Mouse (Mus musculus): ENCODE measurements at regions not wholly inside any gene's neighbourhood (a gene's known extent, or its start where the extent isn't known, plus 50 kb on each side); places are given as distances from the start of the nearest gene placed in this dataset.

DNA sequence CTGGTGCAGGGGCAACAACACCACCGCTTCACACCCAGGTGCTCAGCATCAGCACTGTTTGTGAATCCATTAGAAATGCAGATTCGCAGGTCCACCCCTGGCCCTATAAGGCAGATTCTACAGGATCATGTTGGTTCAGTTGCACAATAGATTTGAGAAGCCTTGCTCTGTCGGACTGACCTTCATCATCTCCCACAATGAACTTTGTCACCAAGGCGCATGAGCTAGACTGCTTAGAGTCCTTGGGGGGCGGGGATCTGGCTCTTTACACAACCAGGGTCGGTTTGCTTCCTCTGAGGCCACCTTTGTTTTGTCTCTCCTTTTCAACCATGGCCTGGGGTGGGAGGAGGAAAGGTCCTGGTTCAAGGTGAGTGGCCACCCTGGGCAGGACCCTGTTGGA is 209.7 kb downstream of the Igsf11 start:
- no peak for ATAC-seq (replicated peaks; ENCODE audit: poor library complexity)

DNA sequence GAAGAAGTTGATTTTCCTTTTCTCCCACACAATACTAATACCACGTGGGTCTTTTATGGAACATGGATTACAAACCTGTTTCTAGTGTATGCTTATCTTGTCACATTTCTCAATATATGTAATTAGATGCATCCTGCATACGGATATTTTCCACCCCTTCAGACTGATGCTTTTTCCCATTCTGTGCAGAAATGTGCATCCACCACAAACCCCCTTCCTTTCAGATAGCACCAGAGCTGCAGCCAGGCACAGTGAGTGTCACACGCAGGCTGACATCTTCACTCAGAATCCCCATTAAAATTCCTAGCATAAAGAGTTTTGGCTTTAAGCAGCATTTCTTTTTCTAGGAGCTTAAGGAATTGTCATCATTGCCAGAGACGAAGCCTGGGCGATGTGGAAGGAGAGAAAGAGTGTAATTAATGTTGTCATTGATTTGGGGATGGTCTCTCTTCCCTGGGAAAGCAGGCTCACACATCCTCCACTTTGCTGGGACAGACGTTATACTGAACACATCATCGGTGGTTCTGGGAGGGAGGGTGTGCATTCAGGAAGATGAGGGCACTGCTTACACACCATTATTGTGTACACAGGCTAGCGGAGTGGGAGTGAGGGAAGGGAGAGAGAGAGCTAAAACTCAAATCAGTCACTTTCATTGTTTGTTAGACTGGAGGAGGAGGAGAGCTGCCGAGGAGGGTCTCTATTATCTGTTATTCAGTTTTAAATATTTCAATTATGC is 211.1 kb downstream of the Igsf11 start:
- ATAC-seq (replicated peaks; ENCODE audit: poor library complexity) = no peak

DNA sequence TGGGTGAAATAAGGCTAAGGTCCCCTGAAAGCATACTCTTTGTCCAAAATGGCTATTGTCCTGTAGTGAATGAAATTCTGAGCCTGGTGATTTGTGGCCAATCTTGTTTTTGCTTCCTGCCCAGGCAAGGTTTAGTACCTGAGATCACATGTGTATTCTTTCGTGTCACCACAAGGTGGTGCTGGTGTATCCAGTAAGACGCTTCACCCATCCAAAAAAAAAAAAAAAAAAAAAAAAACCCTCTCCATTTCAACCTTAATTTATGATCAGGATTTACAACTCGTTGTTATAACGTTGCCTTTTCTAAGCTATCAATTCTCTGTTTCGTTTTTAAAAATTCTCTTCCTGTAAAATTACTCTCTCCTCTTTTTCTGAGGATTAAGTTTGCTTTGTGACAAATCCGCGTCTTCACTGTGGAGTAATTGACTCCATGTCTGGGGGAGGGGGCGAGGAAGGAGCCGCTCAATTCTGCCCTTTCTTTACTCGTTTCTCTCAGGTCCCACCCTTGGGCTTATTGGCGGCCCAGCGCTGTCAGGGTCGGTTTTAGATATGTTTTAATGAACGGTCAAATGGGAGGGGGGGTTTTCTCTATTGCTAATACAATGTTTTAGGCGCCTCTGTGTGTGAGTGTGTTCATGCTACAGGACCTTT is 217.0 kb downstream of the Igsf11 start:
- peak; percentile 78 for ATAC-seq (replicated peaks; ENCODE audit: poor library complexity)

DNA sequence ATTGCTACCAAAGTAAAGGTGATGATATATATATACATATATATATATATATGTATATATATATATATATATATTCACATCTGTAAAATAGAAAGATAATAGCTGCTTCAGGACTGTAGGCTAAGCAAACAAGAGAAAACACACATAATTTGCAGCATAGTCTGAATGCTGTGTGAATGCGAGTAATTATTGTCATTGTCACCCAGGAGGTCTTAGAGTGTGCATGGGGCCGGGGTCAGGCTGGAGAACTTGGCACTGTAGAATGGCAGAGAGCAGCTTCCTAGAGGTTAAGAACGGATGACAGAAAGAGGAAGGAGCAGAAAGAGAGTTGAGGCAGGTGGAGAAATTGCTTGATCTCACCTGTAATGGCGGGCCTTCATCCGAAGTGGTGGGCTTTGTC is 217.6 kb downstream of the Igsf11 start:
- ATAC-seq (replicated peaks; ENCODE audit: poor library complexity) = no peak

DNA sequence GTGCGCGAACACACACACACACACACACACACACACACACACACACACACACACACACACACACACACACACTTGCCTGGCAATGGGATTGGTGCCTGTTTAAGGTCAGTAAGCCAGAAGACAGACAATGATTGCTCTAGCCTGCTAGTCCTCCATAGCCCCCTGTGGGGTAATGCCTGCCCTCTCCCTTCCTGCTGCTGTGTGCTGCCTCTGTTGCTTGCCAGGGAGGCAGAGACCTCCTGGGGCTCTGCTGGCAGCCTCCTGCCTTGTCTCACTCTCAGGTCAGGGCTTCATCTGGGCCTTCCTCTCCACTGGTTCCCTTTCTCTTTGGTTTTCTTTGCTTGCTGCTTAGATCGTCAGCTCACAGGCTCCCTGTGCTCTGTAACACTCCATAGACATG is 225.6 kb downstream of the Igsf11 start:
- ATAC-seq (replicated peaks; ENCODE audit: poor library complexity) = no peak

DNA sequence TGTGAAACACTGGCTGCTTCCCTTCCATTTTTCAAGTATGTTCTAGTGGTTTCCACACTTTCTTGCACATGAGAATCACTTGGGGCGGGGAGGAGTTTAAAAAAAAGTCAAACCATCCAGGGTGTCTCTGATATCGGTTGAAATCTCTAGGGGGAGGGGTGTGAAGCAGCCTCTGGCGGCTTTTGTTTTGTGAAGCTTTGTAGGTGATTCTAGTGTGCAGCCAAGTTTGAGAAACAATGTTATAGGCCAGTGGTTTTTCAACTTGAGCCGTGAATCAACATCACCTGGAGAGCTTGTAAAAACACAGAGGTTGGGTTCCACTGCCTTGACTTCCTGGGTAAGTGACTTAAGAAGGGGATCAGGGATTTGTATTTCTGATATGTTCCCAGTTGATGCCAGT is 227.3 kb downstream of the Igsf11 start:
- ATAC-seq (replicated peaks; ENCODE audit: poor library complexity) = no peak

DNA sequence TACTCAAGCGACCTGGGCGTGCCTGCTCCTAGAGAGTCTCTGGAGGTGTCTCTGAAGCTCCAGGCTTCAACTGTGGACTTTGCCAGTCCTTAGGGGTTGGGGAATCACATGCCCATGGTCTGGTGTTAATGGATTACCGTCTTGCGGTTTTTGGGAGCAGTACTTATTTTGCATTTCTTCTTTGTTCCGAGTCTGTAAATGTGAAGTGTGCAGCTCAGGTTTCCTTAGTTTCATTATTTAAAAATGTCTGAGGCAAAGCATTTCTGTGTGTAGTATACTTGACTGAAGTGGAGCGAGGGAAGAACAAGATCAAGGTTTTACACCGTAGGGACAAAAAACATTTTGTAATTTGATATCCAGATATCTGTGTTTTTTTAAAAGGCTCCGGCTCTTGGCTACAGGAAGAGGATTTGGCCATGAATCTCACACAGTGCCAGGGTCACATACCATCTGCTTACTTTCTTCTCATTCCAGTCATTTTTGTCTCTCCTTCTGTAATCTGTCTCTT is 231.0 kb downstream of the Igsf11 start:
- ATAC-seq (replicated peaks; ENCODE audit: poor library complexity) = no peak

DNA sequence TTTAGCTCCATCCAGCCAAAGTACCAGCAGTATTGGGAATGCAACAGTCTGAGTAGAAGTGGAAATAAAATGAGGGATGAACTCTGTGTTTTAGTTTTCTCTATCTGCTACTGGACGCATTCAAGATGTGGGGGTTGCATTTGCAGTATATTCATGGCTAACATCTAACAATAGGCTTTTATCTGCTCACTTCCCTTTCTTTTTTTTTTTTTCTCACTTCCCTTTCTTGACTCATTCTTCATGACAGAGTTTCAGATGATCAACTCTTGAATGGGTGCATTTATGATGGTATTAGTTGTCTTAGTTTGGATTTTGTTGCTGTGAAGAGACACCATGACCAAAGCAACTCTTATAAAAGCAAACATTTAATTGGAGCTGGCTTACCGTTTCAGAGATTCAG is 240.0 kb downstream of the Igsf11 start:
- no peak for ATAC-seq (replicated peaks; ENCODE audit: poor library complexity)

DNA sequence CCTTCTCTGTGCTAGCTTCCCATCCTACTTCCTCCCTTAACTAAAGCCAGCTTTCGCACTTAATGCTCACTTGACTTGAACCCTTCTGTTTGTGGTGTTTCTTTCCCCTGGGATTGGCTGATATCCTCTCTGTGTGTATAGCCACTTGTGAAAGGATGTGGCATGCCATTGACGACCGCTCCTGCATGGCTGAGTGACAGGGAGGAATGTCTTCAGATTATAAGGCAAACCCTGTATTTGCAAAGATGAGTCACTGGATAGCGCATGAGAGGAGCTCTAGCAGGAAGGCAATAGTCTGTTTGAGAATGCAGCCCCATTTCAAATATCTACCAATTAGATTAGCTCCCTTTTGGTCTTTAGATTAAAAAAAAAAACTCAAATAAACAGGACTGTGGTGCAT is 243.3 kb downstream of the Igsf11 start:
- no peak for ATAC-seq (replicated peaks; ENCODE audit: poor library complexity)

DNA sequence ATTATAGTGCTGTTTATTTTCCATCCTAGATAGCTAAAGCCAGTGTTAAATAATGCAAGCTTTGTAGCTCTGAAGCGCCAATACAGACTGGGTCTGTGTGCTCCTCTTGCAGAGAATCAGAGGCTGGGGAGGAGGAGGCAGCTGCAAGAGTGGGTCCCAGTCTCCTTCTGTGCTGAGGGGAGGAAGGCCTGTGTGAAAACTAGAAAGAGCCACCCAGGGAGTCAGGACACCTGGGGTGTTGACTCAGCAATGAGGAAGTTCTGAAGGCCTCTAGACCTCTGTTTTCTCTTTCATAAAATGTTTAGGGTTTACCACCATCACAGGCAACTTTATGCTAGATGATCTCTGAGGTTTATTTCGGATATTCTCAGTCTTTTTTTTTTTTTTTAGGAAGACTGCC is 254.7 kb downstream of the Igsf11 start:
- no peak for ATAC-seq (replicated peaks; ENCODE audit: poor library complexity)

DNA sequence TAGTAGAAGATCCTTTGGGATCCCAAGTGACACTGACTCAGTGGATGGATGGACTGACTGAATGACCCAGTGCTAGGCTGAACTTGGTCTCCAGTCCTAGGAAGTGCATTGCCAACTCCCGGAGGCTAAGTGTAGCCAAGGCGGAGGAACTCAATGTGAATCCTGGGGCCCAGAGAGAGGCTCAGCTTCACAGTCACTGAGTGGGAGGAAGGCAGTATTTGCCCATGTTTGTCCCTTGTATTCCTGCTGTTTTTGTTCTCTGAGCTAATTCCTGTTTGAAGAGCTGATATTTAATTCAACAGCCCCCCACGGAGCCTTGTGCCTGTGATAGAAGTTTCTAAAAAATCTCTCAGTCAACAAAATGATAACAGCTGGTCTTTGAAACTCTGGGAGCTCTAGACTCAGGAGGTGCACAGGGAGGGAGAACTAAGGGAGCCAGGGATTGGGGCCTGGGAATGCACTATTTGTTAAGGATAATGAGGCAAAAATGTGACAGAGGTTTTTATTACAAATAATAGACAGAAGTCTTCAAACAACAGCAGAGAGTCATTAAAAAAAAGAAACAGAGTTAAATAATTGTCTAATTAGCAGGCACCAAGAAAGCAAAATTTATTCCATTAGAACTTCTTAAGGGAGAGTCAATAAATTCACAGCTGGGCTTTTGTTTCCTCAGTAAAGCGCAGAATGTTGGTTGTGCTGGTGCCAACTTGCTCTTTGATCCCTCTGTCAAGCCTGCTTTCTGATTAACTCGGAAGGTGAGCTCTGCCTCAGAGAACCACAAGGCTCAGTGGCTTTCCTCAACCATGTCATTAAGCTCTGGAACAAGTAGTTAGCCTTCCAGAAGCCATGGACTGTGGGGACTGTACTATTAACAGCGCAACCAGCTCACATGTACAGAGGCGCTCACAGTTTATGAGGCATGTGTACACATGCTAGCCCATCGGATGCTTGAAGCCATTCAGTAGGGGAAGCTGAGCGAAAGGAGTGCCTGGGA is 259.2 kb downstream of the Igsf11 start:
- no peak for ATAC-seq (replicated peaks; ENCODE audit: poor library complexity)

DNA sequence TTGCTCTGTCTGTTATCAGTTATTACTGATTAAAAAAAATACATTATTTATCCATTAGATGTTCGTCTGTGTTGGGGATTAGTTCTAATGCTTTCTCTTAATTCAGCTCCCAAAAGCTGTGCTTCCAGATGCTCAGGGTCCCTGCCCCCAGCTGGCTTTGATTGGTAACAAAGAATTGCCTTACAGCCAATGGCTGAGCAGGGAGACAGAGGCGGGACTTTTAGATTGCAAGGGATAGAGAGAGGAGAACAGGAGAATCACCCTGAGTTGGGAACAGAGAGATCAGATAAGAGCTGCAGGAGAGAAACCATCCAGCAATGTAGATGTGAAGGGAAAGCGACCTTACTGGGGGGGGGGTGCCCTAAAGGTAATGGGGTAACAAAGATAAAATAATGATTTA is 266.4 kb downstream of the Igsf11 start:
- ATAC-seq (replicated peaks; ENCODE audit: poor library complexity) = no peak

DNA sequence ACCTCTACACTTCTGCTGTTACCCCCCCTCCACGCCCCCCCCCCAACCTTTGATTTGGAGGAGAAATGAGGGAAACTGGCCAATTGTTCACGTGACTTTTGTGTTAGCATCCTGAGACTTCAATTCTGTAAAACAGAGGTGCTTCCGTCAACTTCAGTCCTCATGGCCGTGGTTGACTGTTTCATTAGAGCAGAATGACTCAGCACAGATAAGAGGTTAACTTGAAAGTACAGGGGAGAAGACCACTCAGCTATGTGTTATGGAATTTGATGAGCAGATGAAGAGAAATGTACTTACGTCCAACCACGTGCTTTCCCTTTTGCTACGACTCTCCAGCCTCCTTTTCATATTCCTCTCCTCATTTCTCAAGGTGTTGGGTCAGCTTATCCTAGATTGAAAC is 267.3 kb downstream of the Igsf11 start:
- no peak for ATAC-seq (replicated peaks; ENCODE audit: poor library complexity)

DNA sequence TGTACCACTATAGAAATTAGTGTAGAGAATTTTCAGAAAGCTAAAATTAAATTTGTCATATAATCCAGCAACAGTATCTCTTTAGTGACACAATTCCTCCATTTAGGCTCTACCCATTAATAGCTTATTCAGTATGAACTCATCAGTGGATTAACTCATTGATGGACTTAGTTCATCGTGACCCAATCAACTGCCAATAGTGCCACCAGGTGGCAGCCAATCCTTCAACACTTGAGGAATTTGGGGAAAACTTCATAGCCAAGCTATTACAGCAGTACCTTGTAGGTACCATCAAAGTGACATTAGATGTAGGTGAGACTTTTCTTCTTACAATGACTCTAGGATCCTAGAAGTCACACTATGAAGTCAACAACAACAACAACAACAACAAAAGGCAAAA is 270.2 kb downstream of the Igsf11 start:
- no peak for ATAC-seq (replicated peaks; ENCODE audit: poor library complexity)

DNA sequence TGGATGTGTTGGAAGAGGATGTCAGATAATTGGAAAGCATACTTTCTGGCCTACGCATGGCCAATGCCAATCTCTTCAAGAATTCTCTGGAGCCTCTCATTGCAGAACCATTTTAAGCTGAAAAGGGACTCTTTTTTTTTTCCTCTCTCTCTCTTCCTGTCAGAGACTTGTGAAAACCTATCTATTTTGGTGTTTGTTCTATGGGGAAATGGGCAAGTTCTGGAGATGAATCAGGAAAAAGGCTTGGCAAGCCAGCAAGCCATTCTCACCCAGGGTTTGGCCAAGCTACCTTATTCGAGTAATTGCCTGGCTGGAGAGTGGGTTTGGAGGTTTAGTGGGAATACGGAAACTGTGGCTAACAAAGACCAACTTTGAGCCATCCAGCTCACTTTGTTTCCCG is 299.4 kb downstream of the Igsf11 start:
- ATAC-seq (replicated peaks; ENCODE audit: poor library complexity) = no peak

DNA sequence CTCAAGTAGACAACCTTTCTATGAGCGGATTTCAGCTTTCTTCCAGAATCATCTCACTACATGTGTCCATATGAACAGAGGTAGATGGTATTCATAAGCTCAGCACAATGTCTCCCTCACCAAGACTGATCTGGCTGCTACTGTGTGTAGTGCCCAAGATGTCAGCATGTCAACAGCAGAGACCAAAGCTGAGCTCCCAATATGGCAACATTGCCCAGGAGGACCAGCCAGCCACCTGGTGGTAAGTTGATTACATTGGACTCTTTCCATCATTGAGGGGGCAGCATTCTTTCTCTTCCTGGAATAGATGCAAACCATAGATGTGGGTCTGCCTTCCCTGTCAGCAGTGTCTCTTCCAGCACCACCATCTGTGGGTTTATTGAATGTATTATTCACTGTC is 303.0 kb downstream of the Igsf11 start:
- ATAC-seq (replicated peaks; ENCODE audit: poor library complexity) = no peak

DNA sequence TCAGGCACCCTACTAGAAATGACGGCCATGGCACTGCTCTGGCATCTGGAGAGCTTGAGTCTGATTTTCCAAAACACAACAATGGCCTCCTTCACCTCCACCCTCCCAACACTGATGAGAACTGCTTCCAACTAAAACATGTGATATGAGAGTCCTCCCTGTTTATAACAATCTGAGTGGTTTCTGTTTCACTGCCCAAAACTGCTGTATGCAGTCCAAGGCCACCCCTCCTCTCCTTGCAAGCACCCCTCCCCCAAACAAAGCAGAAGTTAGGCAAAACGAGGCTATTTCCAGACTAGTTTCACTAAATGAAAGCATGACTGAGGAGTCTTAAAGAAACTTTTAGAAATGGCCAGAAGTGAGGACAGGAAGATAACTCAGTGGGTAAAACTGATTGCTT is 304.4 kb downstream of the Igsf11 start:
- no peak for ATAC-seq (replicated peaks; ENCODE audit: poor library complexity)

DNA sequence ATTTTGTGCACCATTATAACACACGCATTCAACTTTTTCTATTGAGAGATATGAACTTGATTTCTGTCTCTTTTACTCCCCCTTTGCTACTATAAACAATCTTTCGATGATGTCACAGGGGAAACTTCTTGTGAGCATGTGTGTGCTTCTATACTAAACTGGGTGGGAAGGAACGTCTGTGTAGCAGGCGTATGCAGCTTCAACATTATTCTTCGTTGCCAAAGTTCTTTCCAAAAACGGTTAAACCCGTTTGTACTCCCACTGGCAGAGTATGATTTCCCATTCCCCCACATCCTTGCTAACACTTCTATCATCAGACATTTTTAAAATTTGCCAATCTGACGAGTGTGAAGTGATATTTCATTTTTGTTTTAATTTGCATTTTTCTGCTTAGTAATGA is 331.1 kb downstream of the Igsf11 start:
- ATAC-seq (replicated peaks; ENCODE audit: poor library complexity) = no peak

DNA sequence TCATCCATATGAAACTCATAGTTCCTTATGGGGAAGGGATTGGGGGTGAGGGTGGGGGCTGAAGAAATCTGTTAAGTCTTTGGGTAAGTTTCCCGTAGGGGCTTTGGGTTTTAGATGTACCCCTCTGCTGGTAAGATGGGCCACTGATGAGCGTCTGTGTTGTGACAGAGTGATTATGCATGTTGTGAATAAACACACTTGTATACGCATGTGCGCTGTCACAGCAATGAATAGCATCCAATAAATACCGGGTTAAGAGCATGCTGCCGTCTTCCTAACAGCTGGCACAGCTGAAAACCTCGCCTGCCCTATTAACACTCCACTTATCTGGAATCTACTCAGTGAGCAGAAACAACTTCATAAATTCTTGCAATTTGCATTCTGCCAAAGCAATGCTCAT is 337.0 kb downstream of the Igsf11 start:
- ATAC-seq (replicated peaks; ENCODE audit: poor library complexity) = no peak

DNA sequence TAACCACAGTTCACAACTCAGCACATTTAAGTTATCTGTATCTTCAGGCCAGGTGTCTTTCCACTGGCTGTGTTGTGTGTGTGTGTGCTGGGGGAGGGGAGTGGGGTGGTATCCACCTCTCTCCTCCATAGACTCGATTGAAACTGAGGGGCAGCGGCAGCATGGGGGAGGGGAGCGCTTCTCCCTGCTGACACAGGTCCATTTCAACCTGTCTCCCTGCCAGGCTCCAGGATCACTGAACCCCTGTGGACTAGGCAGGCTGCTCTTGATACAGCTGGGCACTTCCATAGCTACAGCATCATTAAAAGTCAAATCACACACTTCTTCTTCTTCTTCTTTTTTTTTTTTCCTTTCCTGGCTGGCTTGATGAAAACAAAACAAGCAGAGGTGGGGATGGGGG is 338.0 kb downstream of the Igsf11 start:
- ATAC-seq (replicated peaks; ENCODE audit: poor library complexity) = no peak

DNA sequence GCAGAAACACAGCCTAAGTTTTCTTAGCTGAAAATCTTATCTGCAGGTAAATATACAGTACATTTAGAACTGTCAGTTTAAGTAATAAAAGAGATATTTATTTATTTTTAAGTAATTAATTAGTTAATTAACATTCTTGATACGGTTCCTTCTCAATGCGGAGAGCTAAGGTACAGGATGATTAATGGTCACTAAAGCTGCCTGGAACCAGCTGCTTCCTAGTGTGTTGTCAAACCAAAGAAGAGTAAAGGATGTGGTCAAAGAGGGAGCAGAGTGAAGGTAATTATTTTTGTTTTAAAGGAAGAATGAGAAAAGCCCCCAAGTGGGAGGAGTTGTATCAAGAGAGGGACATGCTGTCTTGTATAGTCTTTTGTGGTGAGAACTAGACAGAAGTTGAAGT is 341.8 kb downstream of the Igsf11 start:
- no peak for ATAC-seq (replicated peaks; ENCODE audit: poor library complexity)

DNA sequence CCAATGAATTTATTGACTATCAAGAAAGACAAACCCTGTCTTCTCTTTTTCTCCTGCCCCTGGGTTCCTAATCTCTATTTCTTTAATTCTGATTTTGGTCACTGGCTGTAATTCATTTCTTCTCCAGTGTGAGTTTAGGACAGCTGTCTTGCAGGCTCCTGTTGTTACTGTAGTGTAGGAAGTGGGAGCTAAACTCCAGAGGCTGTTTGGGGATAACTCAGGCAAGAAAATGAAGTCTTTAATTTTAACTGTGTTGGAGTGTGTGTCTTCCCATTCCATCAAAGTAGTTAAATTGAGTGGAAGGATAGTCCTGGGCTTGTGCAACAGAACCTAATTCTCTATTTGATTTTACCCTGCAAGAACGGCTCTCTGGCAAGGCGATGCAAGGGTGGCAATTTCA is 381.0 kb downstream of the Igsf11 start:
- ATAC-seq (replicated peaks; ENCODE audit: poor library complexity) = no peak
